Mouse (Mus musculus): ENCODE measurements around the gene Plpp3.

DNA sequence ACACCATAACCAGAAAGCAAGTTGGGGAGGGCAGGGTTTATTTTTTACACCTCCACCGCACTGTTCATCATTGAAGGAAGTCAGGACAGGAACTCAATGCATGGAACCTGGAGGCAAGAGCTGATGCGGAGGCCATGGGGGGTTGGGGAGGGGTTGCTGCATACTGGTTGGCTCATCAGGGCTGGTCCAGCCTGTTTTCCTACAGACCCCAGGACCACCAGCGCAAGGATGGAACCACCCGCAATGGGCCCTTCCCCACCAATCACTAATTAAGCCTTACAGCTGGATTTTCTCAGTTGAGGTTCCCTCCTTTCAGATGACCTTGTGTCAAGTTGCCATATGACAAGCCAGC lies 46.5 kb upstream of the Plpp3 start:
- no peak for TF ChIP-seq CTCF (IDR thresholded peaks at IDR 0.05; ENCODE audit: borderline replicate concordance, insufficient read depth, low read length)
- TF ChIP-seq POLR2A (IDR thresholded peaks at IDR 0.05; ENCODE audit: low read depth, low read length) = no peak
